Mouse (Mus musculus): ENCODE results near the gene Vmn2r90.
"Not testable (repeated sequence)": the region's sequence is repeated elsewhere in the genome, so short reads cannot be mapped to it uniquely, and the experiment has no call there.

The Vmn2r90 gene

DNA sequence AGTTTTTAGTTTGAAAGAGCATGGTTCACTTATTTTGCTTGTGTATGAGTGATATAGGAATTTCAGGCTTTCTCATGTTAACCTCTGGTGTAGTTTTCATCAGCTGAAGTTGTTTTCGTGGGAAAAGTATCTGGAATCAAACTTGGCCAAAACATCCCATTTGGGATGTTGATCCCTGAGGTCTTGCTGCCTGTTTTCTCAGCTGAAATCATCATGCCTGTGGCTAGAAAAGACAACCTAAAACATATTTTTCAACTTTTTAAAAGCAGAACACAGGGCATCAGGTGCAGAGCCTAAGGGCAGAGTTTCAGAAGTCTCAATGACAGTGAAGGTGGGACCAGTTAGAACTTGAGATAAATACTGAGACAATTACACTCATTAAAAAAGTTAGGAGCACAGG is at the start of gene Vmn2r90:
TSS of gene Vmn2r90 (plus strand) at position 301 of the 400 bp plus-strand sequence.
- no peak for DNase-seq (ENCODE audit: low spot score in 2 of 2)

- DNase-seq (ENCODE audit: low spot score in 2 of 2): no peak
Observed at GRCm38 (mm10) chr17:17654997-17655828, 48.3 kb upstream of the Vmn2r90 start.

- DNase-seq (ENCODE audit: low spot score in 2 of 2): no peak
Observed at GRCm38 (mm10) chr17:17655829-17656176, 47.7 kb upstream of the Vmn2r90 start.

- DNase-seq (ENCODE audit: low spot score in 2 of 2): no peak
Observed at GRCm38 (mm10) chr17:17678781-17679180, 24.8 kb upstream of the Vmn2r90 start.

- no peak for DNase-seq (ENCODE audit: low spot score in 2 of 2)
Observed at GRCm38 (mm10) chr17:17690659-17691058, 12.9 kb upstream of the Vmn2r90 start.

- not testable (repeated sequence) for DNase-seq (ENCODE audit: low spot score in 2 of 2)
Observed at GRCm38 (mm10) chr17:17732396-17732795, 28.8 kb downstream of the Vmn2r90 start.

- no peak for DNase-seq (ENCODE audit: low spot score in 2 of 2)
Observed at GRCm38 (mm10) chr17:17738635-17739034, 35.1 kb downstream of the Vmn2r90 start.

DNA sequence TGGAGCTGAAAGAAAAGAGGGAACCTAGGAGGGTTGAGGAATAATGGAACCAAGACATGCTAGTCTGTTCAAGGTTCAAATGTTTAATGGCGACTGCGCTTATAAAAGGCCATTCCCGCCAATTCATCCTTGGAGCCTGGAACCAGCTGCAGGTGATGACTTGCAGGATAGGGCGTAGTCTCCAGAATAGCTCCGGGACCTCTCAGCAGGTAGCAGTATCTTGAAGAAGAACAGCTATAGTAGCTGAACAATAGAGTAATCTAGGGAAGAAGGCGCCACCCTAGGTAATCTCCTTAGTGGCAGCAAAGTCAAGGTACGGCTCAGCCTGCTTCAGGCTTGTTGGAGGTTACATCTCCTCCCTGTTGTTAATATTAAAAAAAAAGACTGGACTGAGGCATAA is 35.8 kb downstream of the Vmn2r90 start:
- not testable (repeated sequence) for DNase-seq (ENCODE audit: low spot score in 2 of 2)

DNA sequence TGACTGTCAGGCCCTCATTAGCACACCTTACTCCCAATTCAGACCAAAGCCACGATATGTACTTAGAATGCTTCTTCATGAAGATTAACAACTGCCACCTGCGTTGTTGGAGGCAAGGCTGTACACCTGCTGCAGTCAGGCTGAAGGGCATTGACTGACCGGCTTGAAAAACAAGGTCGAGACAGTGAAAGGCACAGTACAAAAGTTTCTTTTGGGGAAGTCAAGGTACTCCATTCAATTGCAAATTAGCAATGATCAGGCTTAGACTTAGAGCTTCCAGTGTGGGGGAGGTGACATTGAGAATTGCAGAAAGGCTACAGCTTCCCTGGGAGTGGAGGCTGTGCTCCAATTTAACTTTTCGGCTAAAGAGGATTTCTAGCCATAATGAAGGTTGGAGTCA is 36.4 kb downstream of the Vmn2r90 start:
- not testable (repeated sequence) for DNase-seq (ENCODE audit: low spot score in 2 of 2)

DNA sequence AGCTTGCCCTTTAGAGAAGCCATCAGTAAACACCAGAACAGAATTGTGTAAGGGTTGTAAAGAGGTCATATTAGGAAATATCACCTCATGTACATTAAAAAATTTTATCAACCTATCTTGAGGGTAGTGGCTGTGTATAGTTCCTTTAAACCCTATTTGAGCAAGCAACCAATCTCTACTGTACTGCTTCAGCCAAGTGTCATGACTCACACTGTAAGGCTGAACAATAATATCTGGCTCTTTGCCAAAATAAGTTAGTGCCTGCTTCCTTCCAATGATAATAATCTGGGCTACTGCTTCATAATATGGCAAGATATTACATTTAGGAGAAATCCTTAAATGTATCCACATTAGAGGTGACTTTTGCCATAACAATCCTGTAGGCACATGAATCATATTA is 38.0 kb downstream of the Vmn2r90 start:
- DNase-seq (ENCODE audit: low spot score in 2 of 2): not testable (repeated sequence)

GRCm38 (mm10) chr17:17749371-17749770 is 45.8 kb downstream of the Vmn2r90 start:
- DNase-seq (ENCODE audit: low spot score in 2 of 2): peak; percentile 2 to 28

GRCm38 (mm10) chr17:17762614-17763293 is 59.2 kb downstream of the Vmn2r90 start:
- DNase-seq (ENCODE audit: low spot score in 2 of 2): no peak

DNA sequence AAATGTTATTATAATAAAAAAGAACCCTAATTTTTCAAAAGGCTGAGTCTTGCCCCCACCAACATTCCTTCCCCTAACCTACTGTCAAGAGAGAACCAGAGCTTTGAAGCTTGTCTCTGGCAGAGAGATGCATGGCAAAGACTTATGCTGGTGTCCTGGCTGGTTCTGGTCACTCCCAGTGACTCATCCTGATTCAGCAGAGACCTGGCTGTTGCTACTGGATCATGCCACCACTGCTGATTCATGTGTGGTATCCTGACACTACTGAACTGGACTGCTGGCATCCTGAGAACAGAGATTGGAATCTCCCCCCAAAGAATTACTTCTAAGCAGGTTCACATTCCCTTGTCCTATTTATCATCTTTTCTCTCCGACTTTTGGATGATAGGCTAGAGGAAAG is 60.7 kb downstream of the Vmn2r90 start:
- no peak for DNase-seq (ENCODE audit: low spot score in 2 of 2)

- peak; percentile 21 to 30 for DNase-seq (ENCODE audit: low spot score in 2 of 2)
Observed at GRCm38 (mm10) chr17:17766481-17766880, 62.9 kb downstream of the Vmn2r90 start.

All from heart, adult 9 months (tissue).